Mouse (Mus musculus) heart, postnatal 10 days (tissue): Measurements from ENCODE around the gene S100g. TPM values are rescaled to one million over a fixed set of nuclear protein-coding genes. Genes with fewer than 3 reads are reported as not detected.
A peak's percentile ranks its signal among the peaks of the same experiment; 100 is the strongest.

Experiments used
- DNase-seq, 2 experiments: peaks; one replicate each; pipeline ENCODE4 v3.0.0; 2021
- intact Hi-C: fragments of 180-260 bp; cut with DNase I; formaldehyde crosslinking; loops from one replicate; pipeline ENCODE4 v1.15.1; 2025
- total RNA-seq, 2 experiments: library from RNA; stranded (reverse); gene quantifications; 2 replicates each; pipeline ENCODE4 v1.2.3; 2021

Gene S100g
- total RNA-seq = not detected

DNA sequence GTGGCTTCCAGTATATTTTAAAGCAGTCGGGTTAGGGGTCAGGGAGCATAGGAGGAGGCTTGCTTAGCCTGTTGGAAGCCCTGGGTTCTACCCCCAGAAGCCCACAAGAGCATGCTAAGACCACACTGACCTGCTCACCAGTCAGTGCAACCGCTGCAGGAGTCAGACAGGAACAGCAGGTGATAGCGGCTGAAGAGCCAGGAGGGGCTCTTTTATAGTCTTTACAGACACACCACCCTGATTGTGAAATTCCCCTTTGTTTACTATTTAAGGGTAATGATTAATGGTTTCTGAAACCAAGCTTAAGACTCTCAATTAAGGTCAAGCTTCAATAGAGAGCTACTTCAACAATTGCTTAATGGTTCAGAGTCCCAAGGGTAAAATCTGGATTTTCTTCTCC is at the start of gene S100g:
Gene S100g (minus strand): TSS at position 217 of the 400 bp plus-strand sequence.
- intact Hi-C loops = no loop called here
- no peak for DNase-seq

- DNase-seq = no peak
- intact Hi-C loops = no loop called here
Measured at GRCm38 (mm10) chrX:162992121-162992520, 27.7 kb upstream of the S100g start.

- intact Hi-C loops = no loop called here
- peak in 1 of 2 experiments; percentile 5 for DNase-seq
Measured at GRCm38 (mm10) chrX:162991396-162991795, 27.0 kb upstream of the S100g start.

DNA sequence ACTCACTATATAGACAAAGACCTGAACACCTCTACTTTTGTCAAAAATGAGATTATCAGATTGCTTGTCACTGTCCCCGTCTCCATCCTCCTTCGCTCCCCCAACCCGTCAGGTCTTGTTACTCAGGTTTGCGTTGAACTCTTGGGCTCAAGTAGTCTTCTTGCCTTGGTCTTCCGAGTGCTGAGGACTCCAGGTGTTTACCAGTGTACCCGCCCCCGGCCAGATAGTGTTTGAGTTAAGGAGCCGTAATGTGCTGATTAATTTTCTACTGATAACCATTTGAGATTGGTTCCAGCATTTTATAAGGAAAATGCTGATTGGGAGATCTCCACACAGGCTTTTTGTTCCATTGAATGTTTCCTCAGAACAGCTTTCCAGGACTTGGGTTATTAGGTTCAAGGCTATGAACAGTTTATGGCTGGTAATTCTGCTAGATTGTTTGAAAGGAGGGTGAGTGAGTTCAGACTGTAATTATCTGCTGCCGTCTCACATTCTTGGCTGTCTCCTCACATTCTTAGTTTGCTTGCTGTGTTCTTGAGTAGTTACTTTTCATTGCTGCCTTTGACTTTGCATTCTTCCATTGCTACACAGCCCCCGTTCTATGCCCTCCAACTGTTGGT is 22.6 kb upstream of the S100g start:
- DNase-seq = no peak
- intact Hi-C loops = no loop called here

DNA sequence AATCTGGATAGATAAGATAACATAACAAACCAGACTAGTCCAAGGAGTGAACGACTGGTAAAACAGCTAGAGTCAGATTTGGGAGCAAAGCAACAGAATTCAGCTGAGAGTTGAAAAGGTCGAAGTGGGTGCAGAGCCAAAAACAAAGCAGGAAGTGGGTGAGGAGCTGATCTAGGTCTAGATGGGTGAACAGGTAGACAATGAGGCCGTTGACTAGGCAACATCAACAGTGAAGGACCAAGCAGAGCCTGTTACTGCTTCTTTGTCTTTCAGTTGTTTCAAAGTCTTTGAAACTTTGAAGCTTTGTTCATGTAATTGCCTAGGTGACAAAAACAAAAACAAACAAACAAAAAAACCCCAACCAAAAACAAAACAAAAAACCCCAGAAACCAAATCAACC is 11.8 kb upstream of the S100g start:
- intact Hi-C loops = no loop called here
- DNase-seq = no peak

DNA sequence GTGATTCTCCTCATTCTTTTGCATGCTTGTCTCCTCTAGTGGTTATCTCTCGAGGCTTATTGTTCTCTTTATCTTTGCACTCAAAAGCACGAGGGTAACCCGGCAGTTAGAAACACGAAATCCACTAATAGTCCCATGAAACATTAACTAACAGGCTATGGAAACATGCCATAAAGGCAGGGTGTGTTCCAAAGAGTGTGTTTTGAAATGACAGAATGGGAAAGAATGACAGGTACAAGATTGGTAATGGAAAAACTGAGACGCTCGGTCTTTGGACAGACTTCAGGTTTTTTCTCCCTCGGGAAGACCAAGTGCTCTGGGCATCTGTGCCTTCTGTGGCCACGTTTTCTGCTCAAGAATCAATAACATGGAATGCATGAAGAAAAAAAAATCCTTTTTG is 3.1 kb upstream of the S100g start:
- DNase-seq = no peak
- intact Hi-C loops = no loop called here

- intact Hi-C loops = no loop called here
- no peak for DNase-seq
Measured at GRCm38 (mm10) chrX:162963840-162964239, 559 bp downstream of the S100g start.

DNA sequence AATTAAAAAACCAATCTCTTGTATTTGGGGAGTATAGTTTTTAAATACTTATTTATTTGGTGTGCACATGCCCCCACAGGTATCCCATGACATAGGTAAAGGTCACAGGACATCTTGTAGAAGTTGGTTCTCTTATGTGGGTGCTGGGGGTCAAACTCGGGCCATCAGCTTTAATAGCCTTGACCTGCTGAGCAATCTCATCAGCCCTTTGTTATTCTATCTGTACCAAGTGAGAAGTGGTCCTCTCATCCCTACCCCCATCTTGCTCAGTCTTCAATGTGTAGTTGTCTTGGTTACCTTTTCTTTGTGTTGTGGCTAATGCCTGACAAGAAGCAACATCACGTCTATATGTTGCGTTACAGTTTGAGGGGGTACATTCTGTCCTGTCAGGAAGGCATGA is 6.5 kb downstream of the S100g start:
- intact Hi-C loops = no loop called here
- no peak for DNase-seq

GRCm38 (mm10) chrX:162949811-162950439 is 14.5 kb downstream of the S100g start:
- intact Hi-C loops = loop anchor here (2.0 to 10.0 kb wide), 4 partner anchors 192 to 1227 kb away; partner anchors contain the start of gene Grpr
- peak; percentile 35 to 53 for DNase-seq

DNA sequence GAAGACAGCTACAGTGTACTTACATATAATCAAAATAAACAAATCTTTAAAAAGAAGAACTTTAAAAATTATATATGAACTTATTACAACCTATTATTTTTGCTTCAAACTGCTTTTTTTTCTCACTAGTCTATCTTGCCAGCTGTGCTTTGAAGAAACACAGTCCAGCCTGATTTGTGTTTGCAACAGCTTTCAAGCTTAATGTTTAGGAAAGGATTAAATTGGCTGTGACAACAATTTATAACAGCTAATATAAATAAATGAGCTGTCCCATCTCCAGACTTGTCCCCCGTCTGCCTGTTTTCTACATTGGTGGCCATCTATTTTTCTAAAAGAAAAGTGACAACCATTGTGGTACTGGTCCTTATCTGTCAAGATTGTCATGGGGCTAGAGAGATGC is 22.4 kb downstream of the S100g start:
- intact Hi-C loops = loop anchor here (10.0 kb wide), 1 partner anchor 1063 kb away; no protein-coding TSS in a partner anchor
- DNase-seq = no peak

DNA sequence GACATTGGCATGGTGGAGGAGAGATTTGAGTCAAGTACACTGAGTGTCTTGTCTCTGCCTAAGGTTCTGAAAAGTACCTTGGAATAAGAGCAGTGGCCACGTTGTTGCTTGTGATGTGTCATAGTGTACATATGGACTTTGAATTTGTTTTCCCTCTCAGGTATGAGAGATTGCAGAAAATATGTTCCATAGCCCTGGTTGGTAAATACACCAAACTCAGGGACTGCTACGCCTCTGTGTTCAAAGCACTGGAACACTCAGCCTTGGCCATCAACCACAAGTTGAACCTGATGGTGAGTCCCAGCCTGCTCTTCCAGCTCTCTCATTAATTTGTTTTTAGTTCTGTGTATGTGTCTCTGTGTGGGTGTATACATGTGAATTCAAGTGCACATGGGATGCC is 32.9 kb downstream of the S100g start:
- no peak for DNase-seq
- intact Hi-C loops = no loop called here

- no peak for DNase-seq
- intact Hi-C loops = no loop called here
Measured at GRCm38 (mm10) chrX:162921487-162922125, 42.8 kb downstream of the S100g start.

DNA sequence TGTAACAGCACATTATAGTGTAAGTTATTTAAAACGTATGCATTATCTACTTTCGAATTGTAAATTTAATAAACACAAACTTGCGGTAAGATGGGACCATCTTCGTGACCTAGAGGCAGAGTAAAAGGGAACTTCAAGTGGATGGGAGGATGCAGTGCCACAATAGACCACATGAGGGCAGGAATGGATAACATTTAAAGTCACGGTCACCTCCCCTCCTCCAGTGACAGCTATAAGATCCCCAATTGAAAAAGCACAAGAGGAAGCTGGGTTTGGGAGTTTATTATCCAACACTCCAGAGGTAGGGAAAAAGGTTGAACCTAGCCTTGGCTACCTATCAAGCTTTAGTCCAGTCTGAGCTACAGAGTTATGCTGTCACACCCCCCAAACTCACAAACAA is 48.7 kb downstream of the S100g start:
- DNase-seq = peak; percentile 52 to 71
- intact Hi-C loops = loop anchor here (10.0 kb wide), 2 partner anchors 1149 to 1259 kb away; no protein-coding TSS in a partner anchor

DNA sequence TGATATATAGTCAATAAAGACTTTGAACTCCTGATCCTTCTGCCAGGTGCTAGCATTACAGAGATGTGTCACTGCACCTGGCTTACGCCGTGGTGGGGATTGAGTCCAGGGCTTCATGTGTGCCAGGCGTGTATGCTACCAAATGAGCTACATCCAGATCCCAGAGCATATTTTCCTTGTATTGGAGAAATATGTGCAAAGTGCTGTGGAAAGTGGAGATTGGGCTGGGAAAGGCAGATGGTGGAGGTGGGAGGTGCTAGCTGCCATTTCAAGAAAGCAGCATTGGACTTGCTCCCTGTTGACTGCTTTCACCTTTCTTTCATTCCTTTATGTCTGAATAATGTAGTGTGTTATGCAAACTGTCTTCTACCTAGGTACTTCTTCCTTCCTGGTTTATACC is 50.7 kb downstream of the S100g start:
- DNase-seq = no peak
- intact Hi-C loops = loop anchor here (10.0 kb wide), 2 partner anchors 1151 to 1261 kb away; no protein-coding TSS in a partner anchor

Other genes starting within 250 kb of the S100g start
- gene Rbbp7, start 204.2 kb downstream of the S100g start, total RNA-seq = 100 to 1,000 TPM; 208 to 210 TPM
- 10 to 100 TPM in 1 of 2 experiments, 1 to 10 TPM in 1; 8.9 to 10.1 TPM for gene Txlng, start 135.1 kb downstream of the S100g start, total RNA-seq
- gene Syap1, start 76.2 kb downstream of the S100g start, total RNA-seq = 10 to 100 TPM; 38.6 to 41.8 TPM
- gene Ctps2, start 63.4 kb downstream of the S100g start, total RNA-seq = 10 to 100 TPM; 30.6 to 30.7 TPM